Mouse (Mus musculus): Measurements from ENCODE around the gene Mrtfb.

GRCm38 (mm10) chr16:13232043-13232442 lies 24.2 kb upstream of the Mrtfb start:
- TF ChIP-seq CTCF (IDR thresholded peaks at IDR 0.05; ENCODE audit: extremely low read depth, insufficient read length, insufficient replicate concordance, low read depth, low read length) (no peak), POLR2A (IDR thresholded peaks at IDR 0.05; ENCODE audit: low read depth, low read length) (no peak)

Data from small intestine, adult 2 months (tissue).